Mouse (Mus musculus): ENCODE measurements around the gene Fgfr4.
A peak's percentile ranks its signal among the peaks of the same experiment; 100 is the strongest.

DNA sequence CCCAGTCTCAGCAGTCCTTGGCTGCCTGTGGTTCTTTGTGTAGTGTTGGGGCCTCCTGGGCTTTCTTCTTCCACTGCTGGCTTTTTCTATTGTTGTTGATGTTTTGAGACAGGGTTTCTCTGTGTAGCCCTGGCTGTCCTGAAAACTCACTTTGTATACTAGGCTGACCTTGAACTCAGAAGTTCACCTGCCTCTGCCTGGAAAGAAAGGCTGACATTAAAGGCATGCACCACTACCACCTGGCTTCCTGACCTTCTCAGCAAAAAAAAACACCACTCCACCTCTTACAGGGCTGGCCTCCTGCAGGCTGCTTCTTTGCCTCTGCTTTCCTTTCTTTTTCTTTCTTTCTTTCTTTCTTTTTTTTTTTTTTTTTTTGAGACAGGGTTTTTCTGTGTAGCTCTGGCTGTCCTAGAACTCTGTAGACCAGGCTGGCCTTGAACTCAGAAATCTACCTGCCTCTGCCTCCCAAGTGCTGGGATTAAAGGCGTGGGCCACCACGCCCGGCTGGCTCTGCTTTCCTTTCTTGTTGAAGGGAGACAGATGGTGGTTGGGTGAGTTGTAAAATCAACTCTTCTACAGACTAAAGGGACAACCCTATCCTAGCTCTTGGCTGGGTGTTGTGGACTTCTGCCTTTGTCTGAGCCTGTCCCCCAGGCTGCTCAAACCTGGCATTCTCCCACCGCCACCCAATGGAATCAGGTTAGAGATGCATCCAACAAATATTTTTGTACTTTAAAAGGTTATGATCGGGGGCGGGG, 53.2 kb downstream of the Fgfr4 start:
- TF ChIP-seq CTCF (conservative IDR thresholded peaks at IDR 0.05; ENCODE audit: low read length) = no peak
- TF ChIP-seq NANOG (IDR thresholded peaks at IDR 0.05; ENCODE audit: borderline replicate concordance, low read length) = peak; percentile 15; the same call in 1 of the 2 replicates
